8 mouse cellular contexts compared by ENCODE assay signal in the genomic region with DNA sequence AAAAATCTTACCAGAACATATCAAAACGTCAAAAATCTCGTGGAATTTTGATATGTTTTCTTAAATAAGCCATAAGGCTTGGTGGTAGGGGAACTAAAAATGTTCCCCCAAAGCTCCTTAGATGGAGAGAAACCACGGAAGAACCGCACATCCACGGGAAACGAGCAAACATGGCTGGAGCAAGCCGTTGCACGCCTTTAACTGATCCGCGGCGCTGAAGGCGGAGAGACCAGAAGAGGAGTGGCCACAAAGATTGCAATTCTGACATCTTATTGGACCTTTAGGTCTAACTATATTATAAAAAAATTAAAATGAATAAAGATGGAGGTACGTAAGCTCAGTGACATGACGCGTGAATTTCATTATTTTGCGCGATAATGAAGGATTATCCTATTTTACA.
DNase-seq lines count a peak whose midpoint lies in the region; ATAC-seq lines count a peak whose summit lies in the region.

No protein-coding gene starts in this region.

- no peaks in the 10 kb centered on the region for H3K27me3 ChIP-seq in hindbrain, embryonic 12.5 days
- H3K27me3 ChIP-seq in liver, embryonic 13.5 days: no peaks in the 10 kb centered on the region
- no peaks in the 10 kb centered on the region for H3K27me3 ChIP-seq in neural tube, embryonic 14.5 days (ENCODE audit: control insufficient read depth, insufficient read depth, low read length)

- H3K4me1 ChIP-seq in hindbrain, embryonic 12.5 days: no peaks in the 10 kb centered on the region
- peaks cover 6% of the 10 kb centered on the region; the same call in 1 of the 2 replicates for H3K4me1 ChIP-seq in liver, embryonic 13.5 days (replicated peaks)
- H3K4me1 ChIP-seq in neural tube, embryonic 14.5 days (ENCODE audit: control insufficient read depth, insufficient read depth, low read length): no peaks in the 10 kb centered on the region

- peak; percentile 54 for DNase-seq in adrenal gland, adult 8-10 months
- DNase-seq in adrenal gland, postnatal 10 days: no peak
- peak; percentile 33 for DNase-seq in thymus, postnatal 0 days (ENCODE audit: low spot score)
- no peak for DNase-seq in thymus, postnatal 4 days
- DNase-seq in liver, embryonic 13.5 days: peak; percentile 33
- DNase-seq in thymus, postnatal 25 days: no peak

- no peak for ATAC-seq in hindbrain, embryonic 12.5 days (ENCODE audit: low FRiP score)
- 0 out of 2 replicates have a peak, but pooled peaks have one; percentile 46 for ATAC-seq in liver, embryonic 13.5 days (ENCODE audit: low read depth)
- no peak for ATAC-seq in neural tube, embryonic 14.5 days (ENCODE audit: low read depth)

- H3K36me3 ChIP-seq in hindbrain, embryonic 12.5 days: no peaks in the 10 kb centered on the region
- H3K36me3 ChIP-seq in liver, embryonic 13.5 days: 0 out of 2 replicates have a peak, but pooled peaks cover 5% of the 10 kb centered on the region
- H3K36me3 ChIP-seq in neural tube, embryonic 14.5 days (ENCODE audit: control insufficient read depth, insufficient read depth, low read length): no peaks in the 10 kb centered on the region

- no peaks in the 10 kb centered on the region for H3K9me3 ChIP-seq in hindbrain, embryonic 12.5 days (replicated peaks)
- H3K9me3 ChIP-seq in liver, embryonic 13.5 days (replicated peaks): no peaks in the 10 kb centered on the region
- no peaks in the 10 kb centered on the region for H3K9me3 ChIP-seq in neural tube, embryonic 14.5 days (ENCODE audit: control insufficient read depth, low read length)

- H3K4me3 ChIP-seq in hindbrain, embryonic 12.5 days: peak overlapping the region; percentile 40
- H3K4me3 ChIP-seq in liver, embryonic 13.5 days (replicated peaks): peak overlapping the region; percentile 63
- peak overlapping the region; percentile 38 for H3K4me3 ChIP-seq in neural tube, embryonic 14.5 days (ENCODE audit: low read depth, low read length)

- H3K9ac ChIP-seq in hindbrain, embryonic 12.5 days: no peak overlapping the region
- H3K9ac ChIP-seq in liver, embryonic 13.5 days: peak overlapping the region; percentile 68; the same call in 1 of the 2 replicates
- H3K9ac ChIP-seq in neural tube, embryonic 14.5 days (replicated peaks; ENCODE audit: low read depth, low read length): no peak overlapping the region

- no peak overlapping the region for H3K27ac ChIP-seq in hindbrain, embryonic 12.5 days
- H3K27ac ChIP-seq in liver, embryonic 13.5 days: no peak overlapping the region; the same call in 1 of the 2 replicates
- no peak overlapping the region for H3K27ac ChIP-seq in neural tube, embryonic 14.5 days (ENCODE audit: low read depth, low read length)

- WGBS in hindbrain, embryonic 12.5 days: 76% methylated on average over 17 of the region's 17 CpGs
- 61% methylated on average over 17 of the region's 17 CpGs for WGBS in liver, embryonic 13.5 days (ENCODE audit: insufficient replicate concordance)
- 76% methylated on average over 17 of the region's 17 CpGs for WGBS in neural tube, embryonic 14.5 days

- peak overlapping the region; percentile 39 for H3K4me2 ChIP-seq in hindbrain, embryonic 12.5 days (replicated peaks)
- peak overlapping the region; percentile 56; the same call in 1 of the 2 replicates for H3K4me2 ChIP-seq in liver, embryonic 13.5 days
- peak overlapping the region; percentile 24 for H3K4me2 ChIP-seq in neural tube, embryonic 14.5 days (ENCODE audit: low read depth, low read length)

Comparison
In these comparisons a context has a peak if more than half of its experiments do, and no peak if none do; other contexts are left out.
1. DNase-seq: peak in adrenal gland, adult 8-10 months (single experiment), thymus, postnatal 0 days (single experiment) and liver, embryonic 13.5 days (single experiment); none in adrenal gland, postnatal 10 days (single experiment), thymus, postnatal 4 days (single experiment) and thymus, postnatal 25 days (single experiment).
2. Peak in every context shown above with its lines, with median percentiles within 50 percentile points of each other: H3K4me2 ChIP-seq and H3K4me3 ChIP-seq.